Mouse (Mus musculus) MEL (cell line): ENCODE results near the gene Col13a1.

Source experiments
- CTCF ChIP-seq, 3 experiments: IDR thresholded peaks in 2 of 3; conservative IDR thresholded peaks in 1 of 3; 2 replicates each; pipeline ENCODE4 v1.5.1; 2011 to 2012; ENCODE audit warnings: low read length in 3 of 3, low read depth in 2 of 3, mild to moderate bottlenecking in 2 of 3, improper control_type of control experiment in 1 of 3, inconsistent platforms in 1 of 3, mixed read lengths in 1 of 3, moderate library complexity in 1 of 3; ENCODE audit not compliant: control insufficient read depth in 1 of 3, insufficient read depth in 1 of 3, poor library complexity in 1 of 3, severe bottlenecking in 1 of 3
- GABPA ChIP-seq: IDR thresholded peaks from 2 replicates; pipeline ENCODE4 v1.6.1; 2012; ENCODE audit warnings: low read depth, mild to moderate bottlenecking, inconsistent platforms, low read length, improper control_type of control experiment, moderate library complexity
- HCFC1 ChIP-seq: IDR thresholded peaks from 2 replicates; pipeline ENCODE4 v1.6.1; 2012; ENCODE audit warnings: low read depth, mild to moderate bottlenecking, inconsistent platforms, low read length, improper control_type of control experiment, moderate library complexity
- TCF12 ChIP-seq: IDR thresholded peaks from 2 replicates; pipeline ENCODE4 v1.6.1; 2014; ENCODE audit warnings: low read depth, mild to moderate bottlenecking, inconsistent platforms, low read length, improper control_type of control experiment, moderate library complexity

- TF ChIP-seq TCF12 (no peak), CTCF (IDR thresholded peaks at IDR 0.05 in 2 of 3, conservative IDR thresholded peaks at IDR 0.05 in 1 of 3; ENCODE audit: control insufficient read depth in 1 of 3, insufficient read depth in 1 of 3, low read depth in 2 of 3, low read length in 3 of 3, poor library complexity in 1 of 3, severe bottlenecking in 1 of 3) (no peak), HCFC1 (no peak), GABPA (no peak)
Measured at GRCm38 (mm10) chr10:61953916-61954315, 25.0 kb downstream of the Col13a1 start.
